In the genomic region with DNA sequence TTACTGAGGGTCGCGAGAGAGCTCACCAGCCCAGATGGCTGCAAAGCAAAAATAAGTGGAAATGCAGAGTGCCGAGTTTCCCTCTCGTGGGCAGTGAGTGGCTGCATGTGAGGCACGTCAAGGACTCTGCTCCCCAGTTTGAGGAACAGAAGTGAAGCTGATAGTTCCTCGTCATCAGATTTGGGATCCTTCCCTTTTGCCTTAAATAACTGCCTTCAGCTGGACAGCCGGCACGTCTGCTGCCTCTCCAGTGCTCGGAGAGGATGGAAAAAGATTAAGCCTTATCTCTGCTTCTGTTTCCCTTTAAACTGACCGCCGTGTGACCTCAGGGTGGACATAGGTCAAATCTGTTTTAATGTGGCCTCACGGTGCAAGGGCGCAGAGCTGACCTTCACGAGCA, we compare ENCODE assay signal across 12 mouse cellular contexts. TPM values are rescaled to one million over a fixed set of nuclear protein-coding genes. Genes with fewer than 3 reads are reported as not detected.
DNase-seq lines count a peak whose midpoint lies in the region; ATAC-seq and TF ChIP-seq lines count a peak whose summit lies in the region.
"Had no signal": no experiment of that assay in that cellular context is flagged by ENCODE, and none has a peak within 500 bp of the region (broad histone marks: within the 10 kb centered on the region; RNA-seq: fewer than 3 reads in every experiment).

No protein-coding gene starts in this region.

- H3K4me2 ChIP-seq in lung, postnatal 0 days (replicated peaks; ENCODE audit: low read depth, low read length): no peak overlapping the region
- H3K4me2 ChIP-seq in heart, embryonic 15.5 days: peak overlapping the region; percentile 24

- no peak for TF ChIP-seq CTCF in lung, postnatal 0 days (IDR thresholded peaks at IDR 0.05)

- DNase-seq in embryo, embryonic 10 days (ENCODE audit: low spot score): peak; percentile 51
- DNase-seq in embryo, embryonic 9.5 days (ENCODE audit: extremely low spot score): no peak
- peak; percentile 14 for DNase-seq in lung, postnatal 0 days (ENCODE audit: low spot score)
- DNase-seq in lung, postnatal 36 days: no peak
- no peak for DNase-seq in urinary bladder, adult 18-20 months (ENCODE audit: low spot score in 2 of 2)
- DNase-seq: left cerebral cortex, postnatal 4 days; thymus, postnatal 25 days had no signal

- no peaks in the 10 kb centered on the region for H3K9me3 ChIP-seq in lung, postnatal 0 days (ENCODE audit: low read length)
- no peaks in the 10 kb centered on the region for H3K9me3 ChIP-seq in heart, embryonic 15.5 days (replicated peaks)
- H3K9me3 ChIP-seq: G1E had no signal

- H3K9ac ChIP-seq in lung, postnatal 0 days (replicated peaks; ENCODE audit: low read depth): no peak overlapping the region
- H3K9ac ChIP-seq in heart, embryonic 15.5 days: no peak overlapping the region

- no peak for TF ChIP-seq EP300 in lung, postnatal 0 days (IDR thresholded peaks at IDR 0.05)

- ATAC-seq in lung, postnatal 0 days: no peak
- no peak for ATAC-seq in heart, embryonic 15.5 days (replicated peaks; ENCODE audit: insufficient number of reproducible peaks, insufficient read depth, low FRiP score, low read depth)
- ATAC-seq in megakaryocyte, adult 5-6 weeks (ENCODE audit: poor library complexity, severe bottlenecking): peak; percentile 69
- ATAC-seq in megakaryocyte progenitor cell, adult 5-6 weeks (replicated peaks; ENCODE audit: poor library complexity): no peak

- no peaks in the 10 kb centered on the region for H3K36me3 ChIP-seq in lung, postnatal 0 days (ENCODE audit: insufficient read depth, low read length)
- H3K36me3 ChIP-seq in heart, embryonic 15.5 days: no peaks in the 10 kb centered on the region
- H3K36me3 ChIP-seq: G1E had no signal

- H3K4me1 ChIP-seq in lung, postnatal 0 days (ENCODE audit: insufficient read depth, low read depth, low read length): peaks cover 7% of the 10 kb centered on the region
- peaks cover 49% of the 10 kb centered on the region for H3K4me1 ChIP-seq in heart, embryonic 15.5 days (replicated peaks)
- H3K4me1 ChIP-seq: megakaryocyte, embryonic 14.5 days had no signal

- no peaks in the 10 kb centered on the region for H3K27me3 ChIP-seq in lung, postnatal 0 days (replicated peaks; ENCODE audit: insufficient read depth, low read length)
- no peaks in the 10 kb centered on the region for H3K27me3 ChIP-seq in heart, embryonic 15.5 days
- H3K27me3 ChIP-seq: megakaryocyte, embryonic 14.5 days had no signal

- H3K27ac ChIP-seq in lung, postnatal 0 days (ENCODE audit: low read length): no peak overlapping the region
- peak overlapping the region; percentile 89 for H3K27ac ChIP-seq in heart, embryonic 15.5 days

- 38% methylated on average over 14 of the region's 14 CpGs for WGBS in lung, postnatal 0 days
- 26% methylated on average over 14 of the region's 14 CpGs for WGBS in heart, embryonic 15.5 days

- no peak overlapping the region for H3K4me3 ChIP-seq in lung, postnatal 0 days (ENCODE audit: low read depth, low read length)
- H3K4me3 ChIP-seq in heart, embryonic 15.5 days: 0 out of 2 replicates have a peak overlapping the region, but pooled peaks have one; percentile 1
- H3K4me3 ChIP-seq: megakaryocyte, embryonic 14.5 days had no signal

RNA-seq across cellular contexts. Expression of a gene that starts 39.8 kb away (rescaled TPM):
- polyA plus RNA-seq in lung, postnatal 0 days (2015; fragmentation: Nextera tagmentation; extraction: Ambion mirVana): 60.2 and 67.9 TPM in 2 replicates
- 34.3 and 43.3 TPM in 2 replicates for polyA plus RNA-seq in heart, embryonic 15.5 days (2015; fragmentation: Nextera tagmentation; extraction: Ambion mirVana)
- total RNA-seq in megakaryocyte, adult 5-6 weeks (2015): 239 and 268 TPM in 2 replicates
- 115 and 132 TPM in 2 replicates for total RNA-seq in megakaryocyte, adult 5-6 weeks (2017)
- total RNA-seq in megakaryocyte progenitor cell, adult 5-6 weeks (2015): 157 and 168 TPM in 2 replicates
- total RNA-seq in megakaryocyte progenitor cell, adult 5-6 weeks (2017): 53.9 and 58.1 TPM in 2 replicates

Comparison
In these comparisons a context has a peak if more than half of its experiments do, and no peak if none do; other contexts are left out.
1. DNase-seq: peak in embryo, embryonic 10 days (single experiment) and lung, postnatal 0 days (single experiment); none in embryo, embryonic 9.5 days (single experiment), lung, postnatal 36 days (single experiment) and urinary bladder, adult 18-20 months (0 of 2).